Mouse (Mus musculus) heart, postnatal 0 days (tissue): ENCODE data around the gene Vmn2r42. TPM values are rescaled to one million over a fixed set of nuclear protein-coding genes. Genes with fewer than 3 reads are reported as not detected.
"Not testable (repeated sequence)": the region's sequence is repeated elsewhere in the genome, so short reads cannot be mapped to it uniquely, and the experiment has no call there.

Experiments
- ATAC-seq: fragments of 200-750 bp; cut with Nextera tagmentation; 2 replicates; pipeline ENCODE4 v1.8.0; 2017; ENCODE audit warnings: low read depth, moderate number of reproducible peaks, moderate library complexity; ENCODE audit not compliant: insufficient read depth
- DNase-seq: peaks from one replicate; pipeline ENCODE4 v3.0.0-alpha.2; 2016; ENCODE audit warnings: low spot score
- H3K27ac ChIP-seq: fragments of 300-500 bp; sonication (generic); 2 replicates; pipeline ENCODE4 v1.5.1; 2014; ENCODE audit warnings: low read depth, mild to moderate bottlenecking
- H3K27me3 ChIP-seq: fragments of 300-500 bp; sonication (generic); 2 replicates; pipeline ENCODE4 v1.6.1; 2014; ENCODE audit warnings: low read length, mixed read lengths; ENCODE audit not compliant: control insufficient read depth, insufficient read depth
- H3K36me3 ChIP-seq: fragments of 300-500 bp; sonication (generic); replicated peaks from 2 replicates; pipeline ENCODE4 v1.6.1; 2014; ENCODE audit warnings: low read length, mixed read lengths; ENCODE audit not compliant: control insufficient read depth, insufficient read depth
- H3K4me1 ChIP-seq: fragments of 300-500 bp; sonication (generic); 2 replicates; pipeline ENCODE4 v1.6.1; 2014; ENCODE audit warnings: antibody characterized with exemption; ENCODE audit not compliant: control insufficient read depth, insufficient read depth
- H3K4me2 ChIP-seq: fragments of 300-500 bp; sonication (generic); 2 replicates; pipeline ENCODE4 v1.6.1; 2014; ENCODE audit warnings: low read depth, mild to moderate bottlenecking, low read length, moderate library complexity
- H3K4me3 ChIP-seq: fragments of 300-500 bp; sonication (generic); 2 replicates; pipeline ENCODE4 v1.5.1; 2014; ENCODE audit warnings: low read depth, low read length
- H3K9ac ChIP-seq: fragments of 300-500 bp; sonication (generic); replicated peaks from 2 replicates; pipeline ENCODE4 v1.6.1; 2014; ENCODE audit warnings: low read depth, low read length, mixed read lengths
- H3K9me3 ChIP-seq: fragments of 300-500 bp; sonication (generic); replicated peaks from 2 replicates; pipeline ENCODE4 v1.6.1; 2016; ENCODE audit warnings: low read length; ENCODE audit not compliant: control insufficient read depth
- WGBS: fragments of 180-500 bp; shearing (Covaris S2); extraction: QIAGEN DNeasy Blood & Tissue Kit; methylation state at CpG from one replicate; pipeline ENCODE4 v1.1.7; 2014; 5-methylcytosine and 5-hydroxymethylcytosine counted together
- polyA plus RNA-seq: library from polyadenylated mRNA; unstranded; fragments of >200 nt; fragmentation: Nextera tagmentation; extraction: Ambion mirVana; gene quantifications from 2 replicates; pipeline ENCODE4 v1.2.1, GENCODE M21; 2015
- total RNA-seq: library from RNA; depleted of rRNA; stranded (reverse); fragments of >200 nt; gene quantifications from 2 replicates; pipeline ENCODE4 v1.2.3, GENCODE M21; 2014; ENCODE audit warnings: low replicate concordance; rRNA removed

Vmn2r42 gene
- total RNA-seq (not detected in 2 replicates), polyA plus RNA-seq (not detected in 2 replicates)

DNA sequence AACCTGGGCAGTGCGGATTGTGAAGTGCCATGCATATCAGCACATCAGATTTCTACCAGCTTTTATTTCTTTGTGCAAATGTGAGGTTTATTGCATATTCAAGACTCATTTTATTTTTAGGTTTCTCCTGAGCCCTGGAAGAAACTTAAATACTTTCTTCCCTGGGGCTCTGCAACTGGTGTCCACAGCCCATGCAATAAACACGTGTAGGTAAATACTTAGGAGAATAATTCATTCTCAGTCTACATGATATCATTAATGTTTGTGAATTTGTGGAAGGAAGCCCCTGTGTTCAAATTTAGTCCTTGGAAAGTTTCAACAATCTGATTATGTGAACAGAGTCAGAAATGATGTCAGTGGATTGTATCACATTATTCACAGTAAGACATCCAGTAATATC, at the start of gene Vmn2r42:
Gene Vmn2r42 (minus strand): TSS at position 101 of the 400 bp plus-strand sequence.
- H3K36me3 ChIP-seq, H3K27me3 ChIP-seq, H3K4me3 ChIP-seq, H3K9me3 ChIP-seq, H3K9ac ChIP-seq, H3K4me2 ChIP-seq, DNase-seq, ATAC-seq, H3K27ac ChIP-seq, H3K4me1 ChIP-seq: not testable (repeated sequence)
- WGBS = no CpG with 5 or more reads among the region's 2 CpGs

DNA sequence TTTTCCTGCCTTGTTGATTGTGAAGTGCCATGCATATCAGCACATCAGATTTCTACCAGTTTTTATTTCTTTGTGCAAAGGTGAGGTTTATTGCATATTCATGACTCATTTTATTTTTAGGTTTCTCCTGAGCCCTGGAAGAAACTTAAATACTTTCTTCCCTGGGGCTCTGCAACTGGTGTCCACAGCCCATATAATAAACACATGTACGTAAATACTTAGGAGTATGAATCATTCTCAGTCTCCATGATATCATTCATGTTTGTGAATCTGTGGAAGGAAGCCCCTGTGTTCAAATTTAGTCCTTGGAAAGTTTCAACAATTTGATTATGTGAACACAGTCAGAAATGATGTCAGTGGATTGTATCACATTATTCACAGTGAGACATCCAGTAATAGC, 38.6 kb downstream of the Vmn2r42 start, which contains the start of gene Vmn2r41:
Gene Vmn2r41 (minus strand): TSS at position 101 of the 400 bp plus-strand sequence.
- WGBS = no CpG with 5 or more reads among the region's 1 CpGs
- not testable (repeated sequence) for ATAC-seq, H3K9me3 ChIP-seq, H3K9ac ChIP-seq, H3K4me2 ChIP-seq, DNase-seq, H3K4me3 ChIP-seq, H3K27me3 ChIP-seq, H3K4me1 ChIP-seq, H3K36me3 ChIP-seq, H3K27ac ChIP-seq

Other genes with a start within 250 kb of the Vmn2r42 start
- gene Vmn2r41, start 38.7 kb downstream of the Vmn2r42 start, total RNA-seq = not detected in 2 replicates
- not detected in 2 replicates for gene Vmn2r41, start 38.7 kb downstream of the Vmn2r42 start, polyA plus RNA-seq
- not detected in 2 replicates for gene Vmn2r43, start 60.3 kb upstream of the Vmn2r42 start, total RNA-seq
- gene Vmn2r43, start 60.3 kb upstream of the Vmn2r42 start, polyA plus RNA-seq = not detected in 2 replicates
- gene Vmn2r44, start 183.0 kb upstream of the Vmn2r42 start, total RNA-seq = not detected in 2 replicates
- not detected in 2 replicates for gene Vmn2r44, start 183.0 kb upstream of the Vmn2r42 start, polyA plus RNA-seq